Mouse (Mus musculus) left cerebral cortex, adult 2 months (tissue): ENCODE data around the gene Epor. TPM values are rescaled to one million over a fixed set of nuclear protein-coding genes. Genes with fewer than 3 reads are reported as not detected.

ENCODE experiments used
- DNase-seq, 2 experiments: peaks; one replicate each; pipeline ENCODE4 v3.0.0; 2021 to 2022; ENCODE audit warnings: low spot score in 2 of 2, mixed read lengths in 1 of 2; ENCODE audit errors: extremely low spot score in 1 of 2
- H3K27ac ChIP-seq: fragments of 200-600 bp; 2 replicates; pipeline ENCODE4 v1.8.1; 2022
- H3K4me3 ChIP-seq: fragments of 200-600 bp; 2 replicates; pipeline ENCODE4 v1.8.1; 2022
- CTCF ChIP-seq: fragments of 200-600 bp; IDR thresholded peaks from 2 replicates; pipeline ENCODE4 v1.8.1; 2022; ENCODE audit warnings: antibody characterized with exemption, mild to moderate bottlenecking, moderate library complexity
- intact Hi-C: fragments of 180-260 bp; cut with DNase I; formaldehyde crosslinking; loops from one replicate; pipeline ENCODE4 v1.15.1; 2025
- total RNA-seq, 2 experiments: library from RNA; stranded (reverse); gene quantifications; 2 replicates each; pipeline ENCODE4 v1.2.3; 2021

The Epor gene
- total RNA-seq, 2 experiments from 2014 or later, result 10.2 to 12.1 TPM

GRCm38 (mm10) chr9:21989230-21990110, 26.2 kb upstream of the Epor start, which contains the start of gene Rgl3:
Gene Rgl3, minus strand, starts transcription at chr9:21989446.
- no peak for DNase-seq
- no peak within 1 kb of the TSS for H3K27ac ChIP-seq
- intact Hi-C loops, result no loop called here
- TF ChIP-seq CTCF, result no peak; the same call in 1 of the 2 replicates
- peak within 1 kb of the TSS; percentile 50 for H3K4me3 ChIP-seq

GRCm38 (mm10) chr9:21988421-21989101, 25.3 kb upstream of the Epor start:
- H3K27ac ChIP-seq, result no peak overlapping the region
- TF ChIP-seq CTCF, result no peak; the same call in none of the 2 replicates
- H3K4me3 ChIP-seq, result peak overlapping the region; percentile 50
- intact Hi-C loops, result no loop called here
- no peak for DNase-seq

GRCm38 (mm10) chr9:21987592-21988342, 24.5 kb upstream of the Epor start:
- intact Hi-C loops, result no loop called here
- Histone ChIP-seq H3K4me3 (no peak overlapping the region; the same call in 1 of the 2 replicates), H3K27ac (no peak overlapping the region)
- no peak for TF ChIP-seq CTCF
- DNase-seq, result no peak

GRCm38 (mm10) chr9:21983911-21984310, 20.6 kb upstream of the Epor start:
- no peak overlapping the region for H3K4me3 ChIP-seq
- no peak for DNase-seq
- H3K27ac ChIP-seq, result no peak overlapping the region
- intact Hi-C loops, result no loop called here
- no peak for TF ChIP-seq CTCF

- TF ChIP-seq CTCF, result no peak
- H3K4me3 ChIP-seq, result no peak overlapping the region
- intact Hi-C loops, result loop anchor here (2.0 to 5.0 kb wide), 2 partner anchors 76 to 169 kb away; no protein-coding TSS in a partner anchor
- no peak for DNase-seq
- H3K27ac ChIP-seq, result no peak overlapping the region
Measured at GRCm38 (mm10) chr9:21978398-21979128, 15.3 kb upstream of the Epor start.

GRCm38 (mm10) chr9:21977972-21978371, 14.7 kb upstream of the Epor start:
- DNase-seq, result no peak
- intact Hi-C loops, result loop anchor here (2.0 to 5.0 kb wide), 2 partner anchors 77 to 169 kb away; no protein-coding TSS in a partner anchor
- H3K4me3 ChIP-seq, result no peak overlapping the region
- H3K27ac ChIP-seq, result no peak overlapping the region
- peak; percentile 64 for TF ChIP-seq CTCF

GRCm38 (mm10) chr9:21977331-21977730, 14.0 kb upstream of the Epor start:
- Histone ChIP-seq H3K27ac (no peak overlapping the region), H3K4me3 (no peak overlapping the region)
- intact Hi-C loops, result loop anchor here (5.0 kb wide), 1 partner anchor 170 kb away; no protein-coding TSS in a partner anchor
- DNase-seq, result no peak
- TF ChIP-seq CTCF, result no peak

- no peak for DNase-seq
- H3K27ac ChIP-seq, result no peak overlapping the region
- H3K4me3 ChIP-seq, result no peak overlapping the region
- no peak for TF ChIP-seq CTCF
- intact Hi-C loops, result loop anchor here (5.0 kb wide), 1 partner anchor 171 kb away; no protein-coding TSS in a partner anchor
Measured at GRCm38 (mm10) chr9:21976626-21977175, 13.4 kb upstream of the Epor start.

GRCm38 (mm10) chr9:21969304-21969703, 6.0 kb upstream of the Epor start:
- H3K4me3 ChIP-seq, result no peak overlapping the region
- H3K27ac ChIP-seq, result no peak overlapping the region
- no peak for TF ChIP-seq CTCF
- intact Hi-C loops, result no loop called here
- no peak for DNase-seq

- no peak overlapping the region for H3K27ac ChIP-seq
- intact Hi-C loops, result no loop called here
- TF ChIP-seq CTCF, result no peak
- DNase-seq, result no peak
- no peak overlapping the region for H3K4me3 ChIP-seq
Measured at GRCm38 (mm10) chr9:21968883-21969282, 5.6 kb upstream of the Epor start.
